Mouse (Mus musculus) megakaryocyte, embryonic 14.5 days (primary cell): ENCODE data around the gene Barx1. TPM values are rescaled to one million over a fixed set of nuclear protein-coding genes. Genes with fewer than 3 reads are reported as not detected.

Experiments used
- H3K27me3 ChIP-seq: replicated peaks from 2 replicates; pipeline ENCODE3; 2012; ENCODE audit warnings: inconsistent platforms
- H3K36me3 ChIP-seq: replicated peaks from 2 replicates; pipeline ENCODE3; 2012; ENCODE audit warnings: low read length, inconsistent platforms, mixed read lengths
- H3K4me1 ChIP-seq: 2 replicates; pipeline ENCODE4 v1.6.1; 2012; ENCODE audit warnings: inconsistent platforms
- H3K4me3 ChIP-seq: replicated peaks from 2 replicates; pipeline ENCODE3; 2012; ENCODE audit warnings: moderate library complexity, mild to moderate bottlenecking, inconsistent platforms
- H3K9me3 ChIP-seq: 2 replicates; pipeline ENCODE4 v1.6.1; 2012; ENCODE audit warnings: inconsistent platforms
- FLI1 ChIP-seq: IDR thresholded peaks from 2 replicates; pipeline ENCODE4 v1.6.1; 2012; ENCODE audit warnings: low read length, inconsistent platforms, mixed read lengths
- GATA1 ChIP-seq: IDR thresholded peaks from 3 replicates; pipeline ENCODE4 v1.6.1; 2012; ENCODE audit warnings: mixed read lengths, low read length, inconsistent platforms, borderline replicate concordance
- polyA plus RNA-seq: library from polyadenylated mRNA; stranded (reverse); fragments of >175 nt; gene quantifications from 2 replicates; pipeline ENCODE4 v1.2.3, GENCODE M21; 2012; ENCODE audit warnings: low replicate concordance; ENCODE audit not compliant: insufficient read depth

The Barx1 gene
- polyA plus RNA-seq, result not detected in 2 replicates

DNA sequence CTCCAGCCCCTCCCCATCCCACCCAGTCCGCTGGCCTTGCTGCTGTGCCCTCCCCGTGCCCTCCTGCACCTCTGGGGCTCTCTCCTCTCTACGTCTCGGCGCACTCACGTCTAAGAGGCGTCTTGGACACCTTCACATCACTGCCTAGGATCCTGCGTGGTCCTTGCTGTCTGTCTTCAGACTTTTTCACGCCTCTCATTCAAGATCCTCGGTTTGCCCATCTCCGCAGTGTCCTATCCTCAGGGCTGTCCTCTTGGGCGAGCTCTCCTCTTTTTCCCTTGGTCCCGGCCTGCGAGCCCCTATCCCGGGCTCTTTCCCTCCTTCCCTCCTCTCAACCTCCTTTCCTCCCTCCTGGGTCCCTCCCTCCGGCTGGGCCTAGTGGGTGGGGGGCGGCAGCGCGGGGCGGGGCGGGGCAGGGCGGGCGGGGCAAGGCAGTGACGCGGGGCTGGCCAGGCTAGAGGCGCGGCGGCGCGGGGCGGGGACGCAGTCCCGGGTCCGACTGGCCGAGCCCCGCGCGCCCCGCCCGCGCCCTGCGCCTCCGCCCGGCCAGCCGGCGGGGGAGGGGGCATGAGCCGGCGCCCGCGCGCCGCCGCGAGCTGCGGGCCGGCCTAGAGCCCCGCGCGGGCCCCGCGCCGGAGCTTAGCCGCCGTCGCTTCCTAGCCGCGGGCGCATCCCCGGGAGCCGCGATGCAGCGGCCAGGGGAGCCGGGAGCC, at the start of gene Barx1:
TSS of gene Barx1 (plus strand) at position 568 of the 713 bp plus-strand sequence.
- H3K9me3 ChIP-seq, result 0 out of 2 replicates have a peak, but pooled peaks cover 5% of the 10 kb centered on the region
- no peak within 1 kb of the TSS for H3K4me3 ChIP-seq
- H3K36me3 ChIP-seq, result no peaks in the 10 kb centered on the region
- peaks cover 99% of the 10 kb centered on the region for H3K27me3 ChIP-seq
- TF ChIP-seq GATA1, result no peak
- no peak for TF ChIP-seq FLI1
- peaks cover 43% of the 10 kb centered on the region for H3K4me1 ChIP-seq

GRCm38 (mm10) chr13:48614525-48614924, 48.3 kb upstream of the Barx1 start:
- no peaks in the 10 kb centered on the region for H3K36me3 ChIP-seq

DNA sequence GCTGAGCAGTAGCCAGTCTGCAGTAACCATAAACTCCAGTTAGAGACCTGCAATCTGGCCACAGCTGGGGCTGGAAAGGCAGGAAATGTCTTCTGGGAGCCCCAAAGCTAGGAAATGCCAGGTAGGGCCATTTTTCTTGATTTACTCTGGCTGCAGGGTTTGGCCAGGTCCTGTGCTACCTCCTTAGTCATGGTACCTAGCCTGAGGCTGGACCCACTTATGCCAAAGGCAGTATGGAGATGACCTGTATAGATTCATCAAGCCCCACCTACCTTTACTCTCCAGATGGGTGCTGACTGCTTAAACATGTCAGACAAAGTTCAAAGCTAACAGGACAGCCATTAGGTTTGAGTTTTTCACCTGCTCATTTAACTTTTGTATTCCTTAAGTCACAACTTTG, 45.0 kb upstream of the Barx1 start:
- Histone ChIP-seq H3K9me3 (peaks cover 34% of the 10 kb centered on the region), H3K4me3 (no peak overlapping the region), H3K36me3 (no peaks in the 10 kb centered on the region), H3K4me1 (no peaks in the 10 kb centered on the region), H3K27me3 (peaks cover 6% of the 10 kb centered on the region)
- TF ChIP-seq FLI1, result no peak
- no peak for TF ChIP-seq GATA1

More at GRCm38 (mm10) chr13:48614525-48614924, 48.3 kb upstream of the Barx1 start:
- TF ChIP-seq GATA1, result no peak
- no peak for TF ChIP-seq FLI1
- Histone ChIP-seq H3K4me1 (no peaks in the 10 kb centered on the region), H3K4me3 (no peak overlapping the region), H3K9me3 (peaks cover 34% of the 10 kb centered on the region), H3K27me3 (peaks cover 4% of the 10 kb centered on the region)

- TF ChIP-seq FLI1 (no peak), GATA1 (no peak)
- Histone ChIP-seq H3K9me3 (peaks cover 33% of the 10 kb centered on the region), H3K36me3 (no peaks in the 10 kb centered on the region), H3K4me3 (no peak overlapping the region), H3K27me3 (peaks cover 9% of the 10 kb centered on the region), H3K4me1 (no peaks in the 10 kb centered on the region)
Observed at GRCm38 (mm10) chr13:48618890-48619289, 43.9 kb upstream of the Barx1 start.

- Histone ChIP-seq H3K4me1 (peaks cover 11% of the 10 kb centered on the region), H3K27me3 (peaks cover 43% of the 10 kb centered on the region), H3K36me3 (no peaks in the 10 kb centered on the region), H3K9me3 (peaks cover 17% of the 10 kb centered on the region), H3K4me3 (peak overlapping the region; percentile 89)
- TF ChIP-seq GATA1 (no peak), FLI1 (no peak)
Observed at GRCm38 (mm10) chr13:48624968-48625398, 37.8 kb upstream of the Barx1 start.

DNA sequence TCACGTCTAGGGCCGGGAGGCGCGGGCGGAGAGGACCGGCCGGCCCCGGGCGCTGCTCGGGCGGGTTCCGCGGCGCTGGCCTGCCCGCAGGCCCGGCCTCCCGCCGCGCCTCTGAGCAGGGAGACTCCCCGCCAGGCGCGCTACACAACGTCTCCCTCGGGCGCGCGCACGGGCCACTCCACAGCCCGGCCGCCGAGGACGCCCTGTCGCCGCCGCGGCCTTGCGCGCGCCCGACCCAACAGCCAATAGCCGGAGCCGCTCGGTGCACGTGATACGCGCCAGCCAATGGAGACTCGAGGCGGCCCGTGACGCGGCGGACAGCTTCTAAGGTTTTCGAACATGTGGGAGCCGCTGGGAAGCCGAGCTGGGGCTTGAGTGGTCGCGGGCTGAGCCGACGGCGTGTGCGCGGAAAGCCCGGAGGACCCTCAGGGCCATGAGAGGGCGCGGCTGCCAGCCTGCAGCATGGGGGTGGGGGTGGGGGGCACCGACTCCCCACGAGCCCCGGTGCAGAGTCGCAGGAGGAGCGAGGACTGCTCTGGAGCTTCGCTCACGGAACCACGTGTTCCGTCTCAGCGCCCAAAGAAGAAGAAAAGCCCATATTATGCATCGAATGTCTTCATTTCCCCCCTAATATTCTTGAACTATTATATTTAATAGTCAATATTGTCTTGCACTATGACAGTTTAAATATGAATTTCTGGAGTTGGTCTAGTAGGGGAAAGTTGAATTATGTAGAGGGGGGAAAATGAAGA, 37.2 kb upstream of the Barx1 start, which contains the start of gene Ptpdc1:
TSS of gene Ptpdc1 (minus strand) at position 232 of the 752 bp plus-strand sequence.
- TF ChIP-seq GATA1 (no peak), FLI1 (no peak)
- Histone ChIP-seq H3K27me3 (peaks cover 43% of the 10 kb centered on the region), H3K4me3 (peak within 1 kb of the TSS; percentile 89), H3K36me3 (no peaks in the 10 kb centered on the region), H3K9me3 (peaks cover 21% of the 10 kb centered on the region), H3K4me1 (peaks cover 11% of the 10 kb centered on the region)

DNA sequence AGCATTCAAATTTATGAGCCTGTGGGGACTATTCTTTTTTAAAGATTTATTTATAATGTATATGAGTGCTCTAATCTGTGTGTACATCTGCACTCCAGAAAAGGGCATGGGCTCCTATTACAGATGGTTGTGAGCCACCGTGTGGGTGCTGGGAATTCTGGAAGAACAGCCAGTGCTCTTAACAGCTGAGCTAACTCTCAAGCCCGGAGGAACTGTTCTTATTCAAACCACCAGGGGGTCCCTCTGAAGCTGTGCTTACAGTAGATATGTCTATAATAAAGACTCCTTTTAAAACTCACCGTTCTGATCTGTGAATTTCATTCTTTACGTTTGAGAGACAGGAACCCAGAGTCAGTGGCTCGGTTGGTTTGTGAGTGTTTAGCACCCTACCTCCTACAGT, 31.1 kb upstream of the Barx1 start:
- Histone ChIP-seq H3K36me3 (no peaks in the 10 kb centered on the region), H3K27me3 (peaks cover 27% of the 10 kb centered on the region), H3K9me3 (peaks cover 24% of the 10 kb centered on the region), H3K4me1 (no peaks in the 10 kb centered on the region), H3K4me3 (no peak overlapping the region)
- TF ChIP-seq FLI1, result no peak
- no peak for TF ChIP-seq GATA1

DNA sequence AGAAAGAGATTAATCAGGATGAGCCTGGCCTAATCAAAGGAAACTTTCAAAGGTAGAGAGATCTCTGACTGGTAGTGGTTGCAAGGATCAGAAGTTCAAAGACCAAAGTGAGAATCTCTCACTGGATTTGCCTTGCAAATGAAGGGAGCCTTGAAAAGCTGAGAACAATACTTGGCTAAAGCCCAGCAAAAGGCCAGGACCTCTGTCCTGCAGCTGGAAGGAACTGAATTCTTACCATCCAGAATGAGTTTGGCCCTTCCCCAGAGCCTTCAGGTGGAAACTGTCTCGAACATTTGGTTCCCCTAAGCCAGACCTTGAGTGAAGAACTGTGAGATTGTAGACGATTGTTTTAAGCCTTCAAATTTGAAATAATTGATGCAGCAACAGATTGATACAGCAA, 25.1 kb upstream of the Barx1 start:
- Histone ChIP-seq H3K4me3 (no peak overlapping the region), H3K27me3 (peaks cover 18% of the 10 kb centered on the region), H3K36me3 (no peaks in the 10 kb centered on the region), H3K4me1 (no peaks in the 10 kb centered on the region), H3K9me3 (no peaks in the 10 kb centered on the region)
- TF ChIP-seq FLI1 (no peak), GATA1 (no peak)

DNA sequence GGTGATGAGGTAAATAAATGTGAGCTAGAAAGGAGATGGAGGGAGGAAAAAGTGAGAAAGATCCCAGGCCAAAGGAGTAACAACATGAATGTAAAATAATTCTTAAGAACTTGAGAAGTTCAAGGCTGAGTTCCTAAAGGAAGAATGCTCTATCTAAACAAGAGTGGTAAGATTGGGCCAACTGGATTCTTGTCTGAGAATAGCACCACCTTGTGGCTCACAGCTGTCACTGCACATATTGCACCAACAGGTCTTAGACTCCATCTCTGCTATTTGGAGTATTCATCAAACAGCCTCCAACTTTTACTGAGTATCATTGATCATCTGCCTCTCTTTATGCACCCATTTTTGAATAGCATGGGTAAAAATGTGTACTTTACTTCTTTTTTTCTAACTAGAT, 23.2 kb upstream of the Barx1 start:
- no peaks in the 10 kb centered on the region for H3K9me3 ChIP-seq
- TF ChIP-seq GATA1, result no peak
- TF ChIP-seq FLI1, result no peak
- H3K4me3 ChIP-seq, result no peak overlapping the region
- H3K4me1 ChIP-seq, result no peaks in the 10 kb centered on the region
- peaks cover 23% of the 10 kb centered on the region for H3K27me3 ChIP-seq
- no peaks in the 10 kb centered on the region for H3K36me3 ChIP-seq

DNA sequence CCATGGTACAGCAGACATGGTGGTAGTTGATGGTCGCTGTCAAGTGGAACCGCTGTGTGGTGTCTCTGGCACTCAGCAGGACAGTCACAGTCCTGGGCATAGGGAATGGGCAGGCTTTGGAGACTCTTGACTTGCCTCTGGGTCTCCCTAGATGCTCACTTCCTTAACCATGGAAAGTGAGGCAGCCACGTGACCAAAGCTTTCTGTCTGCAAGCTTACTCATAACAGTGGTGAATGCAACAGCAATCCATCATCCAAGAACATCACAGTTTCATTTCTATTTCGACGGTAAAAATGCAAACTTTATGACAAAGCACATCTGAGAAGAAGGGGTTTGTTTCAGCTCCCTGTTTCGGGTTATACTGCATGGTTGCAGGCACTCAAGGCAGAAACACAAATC, 19.7 kb upstream of the Barx1 start:
- no peaks in the 10 kb centered on the region for H3K4me1 ChIP-seq
- TF ChIP-seq FLI1, result no peak
- no peak for TF ChIP-seq GATA1
- peaks cover 2% of the 10 kb centered on the region; the same call in 1 of the 2 replicates for H3K9me3 ChIP-seq
- no peak overlapping the region for H3K4me3 ChIP-seq
- H3K36me3 ChIP-seq, result no peaks in the 10 kb centered on the region
- H3K27me3 ChIP-seq, result peaks cover 15% of the 10 kb centered on the region
